In the genomic region with DNA sequence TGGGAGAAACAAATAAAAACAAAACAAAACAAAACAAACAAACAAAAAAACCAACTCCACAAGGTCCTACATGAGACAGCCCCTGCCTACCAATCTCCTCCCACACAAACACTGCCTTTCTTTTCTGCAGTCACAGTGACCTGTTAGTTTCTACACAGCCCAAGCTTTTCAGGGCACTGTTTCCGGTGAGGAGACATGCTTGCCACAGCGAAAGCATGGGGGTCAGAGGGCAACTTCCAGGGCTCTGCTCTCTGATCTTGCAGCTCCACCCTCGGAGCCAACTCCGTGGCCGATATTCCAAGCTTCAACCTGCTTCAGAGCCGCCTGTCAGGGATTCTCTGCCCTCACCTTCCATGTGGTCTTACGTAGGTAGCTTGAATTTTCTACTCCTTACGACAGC, we compare ENCODE assay signal across 18 mouse cellular contexts. TPM values are rescaled to one million over a fixed set of nuclear protein-coding genes. Genes with fewer than 3 reads are reported as not detected.
DNase-seq lines count a peak whose midpoint lies in the region; ATAC-seq lines count a peak whose summit lies in the region.
"Had no signal": no experiment of that assay in that cellular context is flagged by ENCODE, and none has a peak within 500 bp of the region (broad histone marks: within the 10 kb centered on the region; RNA-seq: fewer than 3 reads in every experiment).

No protein-coding gene starts in this region.

- 33% methylated on average over 8 of the region's 8 CpGs for WGBS in kidney, embryonic 15.5 days
- WGBS in limb, embryonic 10.5 days, result 27% methylated on average over 8 of the region's 8 CpGs
- WGBS in liver, embryonic 16.5 days (ENCODE audit: insufficient replicate concordance), result 42% methylated on average over 8 of the region's 8 CpGs

- H3K36me3 ChIP-seq in kidney, embryonic 15.5 days, result no peaks in the 10 kb centered on the region
- no peaks in the 10 kb centered on the region for H3K36me3 ChIP-seq in limb, embryonic 10.5 days
- no peaks in the 10 kb centered on the region for H3K36me3 ChIP-seq in liver, embryonic 16.5 days (ENCODE audit: control insufficient read depth, insufficient read depth)
- H3K36me3 ChIP-seq: embryonic facial prominence, embryonic 15.5 days; neural tube, embryonic 13.5 days; stomach, embryonic 15.5 days had no signal

- no peak overlapping the region for H3K27ac ChIP-seq in kidney, embryonic 15.5 days
- peak overlapping the region; percentile 67 for H3K27ac ChIP-seq in limb, embryonic 10.5 days
- peak overlapping the region; percentile 52 for H3K27ac ChIP-seq in liver, embryonic 16.5 days (ENCODE audit: low read length)
- H3K27ac ChIP-seq: embryonic facial prominence, embryonic 15.5 days; kidney, postnatal 0 days; neural tube, embryonic 13.5 days; stomach, embryonic 15.5 days had no signal

- H3K4me1 ChIP-seq in kidney, embryonic 15.5 days, result peaks cover 10% of the 10 kb centered on the region; the same call in 1 of the 2 replicates
- H3K4me1 ChIP-seq in limb, embryonic 10.5 days, result peaks cover 64% of the 10 kb centered on the region
- H3K4me1 ChIP-seq in liver, embryonic 16.5 days (ENCODE audit: control insufficient read depth, low read depth, low read length), result no peaks in the 10 kb centered on the region; the same call in 1 of the 2 replicates
- H3K4me1 ChIP-seq: embryonic facial prominence, embryonic 15.5 days; stomach, embryonic 15.5 days had no signal

- no peak overlapping the region for H3K4me3 ChIP-seq in kidney, embryonic 15.5 days (replicated peaks)
- no peak overlapping the region for H3K4me3 ChIP-seq in limb, embryonic 10.5 days
- no peak overlapping the region for H3K4me3 ChIP-seq in liver, embryonic 16.5 days (ENCODE audit: low read depth, low read length)
- H3K4me3 ChIP-seq: embryonic facial prominence, embryonic 15.5 days; neural tube, embryonic 13.5 days; stomach, embryonic 15.5 days had no signal

- no peaks in the 10 kb centered on the region for H3K27me3 ChIP-seq in kidney, embryonic 15.5 days
- H3K27me3 ChIP-seq in limb, embryonic 10.5 days (ENCODE audit: low read depth, poor library complexity, severe bottlenecking), result no peaks in the 10 kb centered on the region
- no peaks in the 10 kb centered on the region for H3K27me3 ChIP-seq in liver, embryonic 16.5 days (ENCODE audit: control insufficient read depth, insufficient read depth, low read depth, low read length)
- H3K27me3 ChIP-seq: embryonic facial prominence, embryonic 15.5 days; neural tube, embryonic 13.5 days; Patski; stomach, embryonic 15.5 days had no signal

- DNase-seq in kidney, postnatal 25 days, result peak; percentile 46 to 66
- peak; percentile 67 for DNase-seq in embryo, embryonic 11 days
- DNase-seq in limb, embryonic 10.5 days (ENCODE audit: low spot score), result no peak
- DNase-seq in adrenal gland, postnatal 4 days (ENCODE audit: low spot score in 2 of 2), result no peak
- DNase-seq in adrenal gland, adult 18-20 months (ENCODE audit: low spot score in 2 of 2), result no peak
- DNase-seq: cerebellum, adult 11 months; cerebellum, postnatal 14 days; gastrocnemius, postnatal 14 days; right cerebral cortex, postnatal 14 days; thymus, adult 2 months had no signal

- H3K9ac ChIP-seq in kidney, embryonic 15.5 days, result no peak overlapping the region
- no peak overlapping the region for H3K9ac ChIP-seq in liver, embryonic 16.5 days (ENCODE audit: low read depth, low read length)
- H3K9ac ChIP-seq: embryonic facial prominence, embryonic 15.5 days; neural tube, embryonic 13.5 days; stomach, embryonic 15.5 days had no signal

- ATAC-seq in kidney, embryonic 15.5 days (replicated peaks; ENCODE audit: low FRiP score), result no peak
- ATAC-seq in liver, embryonic 16.5 days (ENCODE audit: low read depth), result peak; percentile 72
- ATAC-seq: activated CD4-positive, CD25-positive, alpha-beta regulatory T cell, adult 4 months; Patski had no signal

- H3K9me3 ChIP-seq in kidney, embryonic 15.5 days (replicated peaks), result no peaks in the 10 kb centered on the region
- H3K9me3 ChIP-seq in limb, embryonic 10.5 days (replicated peaks), result no peaks in the 10 kb centered on the region
- no peaks in the 10 kb centered on the region for H3K9me3 ChIP-seq in liver, embryonic 16.5 days (replicated peaks; ENCODE audit: control insufficient read depth, low read length)
- H3K9me3 ChIP-seq: embryonic facial prominence, embryonic 15.5 days; neural tube, embryonic 13.5 days; stomach, embryonic 15.5 days had no signal

- no peak overlapping the region for H3K4me2 ChIP-seq in kidney, embryonic 15.5 days
- no peak overlapping the region for H3K4me2 ChIP-seq in liver, embryonic 16.5 days (ENCODE audit: low read depth, low read length)
- H3K4me2 ChIP-seq: embryonic facial prominence, embryonic 15.5 days; neural tube, embryonic 13.5 days; stomach, embryonic 15.5 days had no signal

RNA-seq across cellular contexts. Expression of a gene that starts 22.6 kb away (rescaled TPM):
- 14.1 and 14.3 TPM in 2 replicates for polyA plus RNA-seq in kidney, embryonic 15.5 days (2015; fragmentation: Nextera tagmentation; extraction: Ambion mirVana)
- polyA plus RNA-seq in limb, embryonic 10.5 days (2016; fragmentation: Nextera tagmentation; extraction: Ambion mirVana), result 34.1 and 60.8 TPM in 2 replicates
- 7.1 and 7.5 TPM in 2 replicates for polyA plus RNA-seq in liver, embryonic 16.5 days (2015; fragmentation: Nextera tagmentation; extraction: Ambion mirVana)
- total RNA-seq in adrenal gland, postnatal 4 days (2021), result 10 to 100 TPM; 15.5 to 16.1 TPM
- total RNA-seq in adrenal gland, adult 18-20 months (2021), result 10 to 100 TPM; 10.9 to 16.5 TPM

Comparison
In these comparisons a context has a peak if more than half of its experiments do, and no peak if none do; other contexts are left out.
1. DNase-seq: peak in kidney, postnatal 25 days (2 of 2) and embryo, embryonic 11 days (single experiment); none in limb, embryonic 10.5 days (single experiment), adrenal gland, postnatal 4 days (0 of 2) and adrenal gland, adult 18-20 months (0 of 2).